Mouse (Mus musculus) stomach, embryonic 14.5 days (tissue): Measurements from ENCODE around the gene Cd99l2. TPM values are rescaled to one million over a fixed set of nuclear protein-coding genes. Genes with fewer than 3 reads are reported as not detected.

Experiments
- ATAC-seq: fragments of 200-750 bp; cut with Nextera tagmentation; 2 replicates; pipeline ENCODE4 v1.8.0; 2017; ENCODE audit warnings: low read depth, moderate TSS enrichment; ENCODE audit not compliant: insufficient number of reproducible peaks, insufficient read depth, low FRiP score
- H3K27ac ChIP-seq: fragments of 300-500 bp; sonication (generic); 2 replicates; pipeline ENCODE4 v1.5.1; 2014; ENCODE audit warnings: mild to moderate bottlenecking, low read length, moderate library complexity, mixed read lengths
- H3K27me3 ChIP-seq: fragments of 300-500 bp; sonication (generic); 2 replicates; pipeline ENCODE4 v1.6.1; 2014; ENCODE audit warnings: low read length, control low read depth, mixed read lengths; ENCODE audit not compliant: control insufficient read depth, insufficient read depth
- H3K36me3 ChIP-seq: fragments of 300-500 bp; sonication (generic); 2 replicates; pipeline ENCODE4 v1.6.1; 2014; ENCODE audit warnings: mild to moderate bottlenecking, control low read depth, low read length, moderate library complexity, mixed read lengths; ENCODE audit not compliant: control insufficient read depth, insufficient read depth
- H3K4me1 ChIP-seq: fragments of 300-500 bp; sonication (generic); 2 replicates; pipeline ENCODE4 v1.6.1; 2014; ENCODE audit warnings: low read length, control low read depth, mixed read lengths; ENCODE audit not compliant: control insufficient read depth, insufficient read depth
- H3K4me2 ChIP-seq: fragments of 300-500 bp; sonication (generic); replicated peaks from 2 replicates; pipeline ENCODE4 v1.6.1; 2014; ENCODE audit warnings: low read depth, low read length, control low read depth
- H3K4me3 ChIP-seq: fragments of 300-500 bp; sonication (generic); 2 replicates; pipeline ENCODE4 v1.5.1; 2014; ENCODE audit warnings: low read depth, low read length, control low read depth
- H3K9ac ChIP-seq: fragments of 300-500 bp; sonication (generic); replicated peaks from 2 replicates; pipeline ENCODE4 v1.6.1; 2014; ENCODE audit warnings: low read depth, mild to moderate bottlenecking, control low read depth, low read length, moderate library complexity, mixed read lengths
- H3K9me3 ChIP-seq: fragments of 300-500 bp; sonication (generic); 2 replicates; pipeline ENCODE4 v1.6.1; 2016; ENCODE audit warnings: low read depth, low read length, control low read depth; ENCODE audit not compliant: control insufficient read depth
- WGBS: fragments of 180-500 bp; shearing (Covaris S2); extraction: QIAGEN DNeasy Blood & Tissue Kit; methylation state at CpG from one replicate; pipeline ENCODE4 v1.1.7; 2014; 5-methylcytosine and 5-hydroxymethylcytosine counted together
- polyA plus RNA-seq: library from polyadenylated mRNA; unstranded; fragments of >200 nt; fragmentation: Nextera tagmentation; extraction: Ambion mirVana; gene quantifications from 2 replicates; pipeline ENCODE4 v1.2.1, GENCODE M21; 2014

Gene Cd99l2
- polyA plus RNA-seq, 1 experiment from 2014 or later = 22.6 TPM

GRCm38 (mm10) chrX:71464138-71464826 is 28.4 kb downstream of the Cd99l2 start:
- no peaks in the 10 kb centered on the region for H3K36me3 ChIP-seq
- H3K9me3 ChIP-seq = no peaks in the 10 kb centered on the region
- ATAC-seq = no peak
- H3K27me3 ChIP-seq = no peaks in the 10 kb centered on the region
- H3K27ac ChIP-seq = no peak overlapping the region
- H3K4me1 ChIP-seq = no peaks in the 10 kb centered on the region
- no peak overlapping the region for H3K4me3 ChIP-seq
- 65% methylated on average over 7 of the region's 7 CpGs for WGBS
- no peak overlapping the region for H3K4me2 ChIP-seq
- no peak overlapping the region for H3K9ac ChIP-seq

GRCm38 (mm10) chrX:71456078-71456737 is 36.4 kb downstream of the Cd99l2 start:
- WGBS = 83% methylated on average over 6 of the region's 6 CpGs
- Histone ChIP-seq H3K27ac (no peak overlapping the region), H3K9ac (no peak overlapping the region), H3K36me3 (no peaks in the 10 kb centered on the region), H3K27me3 (no peaks in the 10 kb centered on the region), H3K9me3 (no peaks in the 10 kb centered on the region), H3K4me3 (no peak overlapping the region), H3K4me2 (no peak overlapping the region), H3K4me1 (no peaks in the 10 kb centered on the region)
- ATAC-seq = no peak

GRCm38 (mm10) chrX:71442916-71443315 is 49.7 kb downstream of the Cd99l2 start:
- no peak for ATAC-seq
- Histone ChIP-seq H3K9ac (no peak overlapping the region), H3K4me3 (no peak overlapping the region), H3K9me3 (no peaks in the 10 kb centered on the region), H3K27ac (no peak overlapping the region), H3K27me3 (no peaks in the 10 kb centered on the region), H3K36me3 (no peaks in the 10 kb centered on the region), H3K4me2 (no peak overlapping the region), H3K4me1 (no peaks in the 10 kb centered on the region)
- 78% methylated on average over 5 of the region's 5 CpGs for WGBS

- Histone ChIP-seq H3K27me3 (no peaks in the 10 kb centered on the region), H3K4me3 (no peak overlapping the region), H3K4me2 (no peak overlapping the region), H3K4me1 (no peaks in the 10 kb centered on the region), H3K36me3 (no peaks in the 10 kb centered on the region), H3K9ac (no peak overlapping the region), H3K9me3 (no peaks in the 10 kb centered on the region), H3K27ac (no peak overlapping the region)
- ATAC-seq = no peak
- WGBS = 86% methylated on average over 6 of the region's 6 CpGs
Observed at GRCm38 (mm10) chrX:71439473-71439872, 53.2 kb downstream of the Cd99l2 start.

DNA sequence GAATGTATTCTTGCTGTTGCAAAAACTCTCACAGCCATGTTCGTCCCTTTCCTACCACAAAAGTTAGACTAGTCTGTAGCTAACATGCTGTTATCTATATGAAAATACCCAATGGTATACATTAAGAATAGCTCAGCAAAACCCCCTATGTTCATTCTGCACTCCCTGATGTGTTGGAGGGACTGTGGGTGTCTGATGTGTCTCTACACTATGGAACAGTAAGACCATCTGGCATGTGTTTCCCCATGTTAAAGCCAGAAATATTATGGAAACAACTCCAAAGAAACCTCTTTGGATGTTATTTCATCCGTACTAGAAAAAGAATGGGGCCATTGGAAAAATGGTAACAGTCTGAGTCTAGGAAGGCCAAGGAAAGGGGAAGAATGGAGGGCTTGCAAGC is 57.1 kb downstream of the Cd99l2 start:
- Histone ChIP-seq H3K4me2 (no peak overlapping the region), H3K27ac (no peak overlapping the region), H3K4me1 (no peaks in the 10 kb centered on the region), H3K9ac (no peak overlapping the region), H3K4me3 (no peak overlapping the region), H3K27me3 (no peaks in the 10 kb centered on the region), H3K9me3 (no peaks in the 10 kb centered on the region), H3K36me3 (no peaks in the 10 kb centered on the region)
- WGBS = 88% methylated on average over 2 of the region's 2 CpGs
- no peak for ATAC-seq

- H3K9ac ChIP-seq = no peak overlapping the region
- no peaks in the 10 kb centered on the region for H3K36me3 ChIP-seq
- no peak overlapping the region for H3K27ac ChIP-seq
- no peaks in the 10 kb centered on the region for H3K27me3 ChIP-seq
- WGBS = 75% methylated on average over 8 of the region's 8 CpGs
- no peak overlapping the region for H3K4me2 ChIP-seq
- ATAC-seq = no peak
- no peak overlapping the region for H3K4me3 ChIP-seq
- no peaks in the 10 kb centered on the region for H3K4me1 ChIP-seq
- no peaks in the 10 kb centered on the region for H3K9me3 ChIP-seq
Observed at GRCm38 (mm10) chrX:71434860-71435259, 57.8 kb downstream of the Cd99l2 start.

- Histone ChIP-seq H3K9ac (no peak overlapping the region), H3K36me3 (no peaks in the 10 kb centered on the region)
- WGBS = 92% methylated on average over 1 of the region's 1 CpGs
Observed at GRCm38 (mm10) chrX:71434448-71434847, 58.2 kb downstream of the Cd99l2 start.

GRCm38 (mm10) chrX:71430900-71431299 is 61.7 kb downstream of the Cd99l2 start:
- Histone ChIP-seq H3K9me3 (no peaks in the 10 kb centered on the region), H3K27ac (no peak overlapping the region), H3K36me3 (no peaks in the 10 kb centered on the region), H3K27me3 (no peaks in the 10 kb centered on the region), H3K9ac (no peak overlapping the region), H3K4me3 (no peak overlapping the region), H3K4me1 (no peaks in the 10 kb centered on the region), H3K4me2 (no peak overlapping the region)
- 90% methylated on average over 5 of the region's 5 CpGs for WGBS
- ATAC-seq = no peak

More at GRCm38 (mm10) chrX:71434448-71434847, 58.2 kb downstream of the Cd99l2 start:
- Histone ChIP-seq H3K9me3 (no peaks in the 10 kb centered on the region), H3K4me3 (no peak overlapping the region), H3K27me3 (no peaks in the 10 kb centered on the region), H3K27ac (no peak overlapping the region), H3K4me2 (no peak overlapping the region), H3K4me1 (no peaks in the 10 kb centered on the region)
- ATAC-seq = no peak
